15 mouse cellular contexts compared by ENCODE assay signal in genomic region chr8:121811931-121812570, GRCm38 (mm10).
"Had no signal": no experiment of that assay in that cellular context is flagged by ENCODE, and none has a peak within 500 bp of the region (broad histone marks: within the 10 kb centered on the region; RNA-seq: fewer than 3 reads in every experiment).

No protein-coding gene starts in this region.

- H3K27ac ChIP-seq: limb, embryonic 12.5 days; liver, embryonic 13.5 days; lung, embryonic 15.5 days; macrophage; midbrain, embryonic 15.5 days; neural tube, embryonic 12.5 days; stomach, embryonic 15.5 days had no signal

- ATAC-seq: liver, postnatal 0 days; midbrain, embryonic 15.5 days had no signal

- H3K4me3 ChIP-seq: limb, embryonic 12.5 days; liver, embryonic 13.5 days; lung, embryonic 15.5 days; megakaryocyte, embryonic 14.5 days; midbrain, embryonic 15.5 days; neural tube, embryonic 12.5 days; stomach, embryonic 15.5 days had no signal

- DNase-seq: kidney, postnatal 10 days; kidney, postnatal 4 days; liver; liver, embryonic 13.5 days; liver, postnatal 0 days; lung, postnatal 14 days; thymus, adult 2 months; thymus, postnatal 36 days had no signal
